Mouse (Mus musculus): ENCODE measurements around the gene Gm10322.
A peak's percentile ranks its signal among the peaks of the same experiment; 100 is the strongest.

Gene Gm10322

DNA sequence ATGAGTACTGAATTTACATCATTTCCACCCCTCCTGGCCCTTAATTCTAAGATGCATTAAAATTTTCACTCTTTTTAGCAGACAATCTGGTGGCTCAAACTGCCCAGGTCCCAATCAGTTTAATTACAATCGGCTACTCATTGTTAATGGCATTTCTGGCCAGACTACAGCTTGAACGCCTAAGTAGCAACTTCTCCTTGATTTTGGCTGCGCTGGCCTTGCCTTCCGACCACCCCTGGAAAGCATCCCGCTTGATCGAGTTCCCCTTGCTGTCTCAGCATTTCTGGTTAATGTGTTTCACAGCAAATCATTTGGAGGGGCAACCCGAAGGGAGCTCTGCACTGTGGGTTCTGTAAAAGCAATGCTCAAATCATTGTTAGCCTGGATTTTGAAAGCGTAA lies 13.8 kb upstream of the Gm10322 start:
- no peak for ATAC-seq (ENCODE audit: low TSS enrichment)

DNA sequence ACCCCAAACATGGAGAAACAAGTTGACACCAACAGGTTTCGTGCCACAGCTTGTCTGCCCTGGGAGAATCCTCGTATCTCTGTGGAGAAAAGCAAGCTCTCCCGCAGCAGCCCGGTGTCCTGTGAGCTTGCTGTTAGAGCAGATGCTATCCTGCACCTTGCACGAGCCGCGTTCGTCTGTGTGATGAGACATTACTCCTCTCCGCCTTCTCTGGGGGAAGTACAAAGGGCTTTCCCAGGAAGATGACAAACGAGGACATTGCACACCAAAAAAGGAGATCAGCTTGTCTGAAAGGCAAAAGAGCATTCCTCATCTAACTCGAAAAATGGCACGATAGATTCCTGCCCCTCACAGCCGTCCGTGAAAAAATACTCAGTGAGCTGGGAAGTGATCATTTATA lies 13.0 kb upstream of the Gm10322 start:
- ATAC-seq (ENCODE audit: low TSS enrichment) = peak; percentile 82

DNA sequence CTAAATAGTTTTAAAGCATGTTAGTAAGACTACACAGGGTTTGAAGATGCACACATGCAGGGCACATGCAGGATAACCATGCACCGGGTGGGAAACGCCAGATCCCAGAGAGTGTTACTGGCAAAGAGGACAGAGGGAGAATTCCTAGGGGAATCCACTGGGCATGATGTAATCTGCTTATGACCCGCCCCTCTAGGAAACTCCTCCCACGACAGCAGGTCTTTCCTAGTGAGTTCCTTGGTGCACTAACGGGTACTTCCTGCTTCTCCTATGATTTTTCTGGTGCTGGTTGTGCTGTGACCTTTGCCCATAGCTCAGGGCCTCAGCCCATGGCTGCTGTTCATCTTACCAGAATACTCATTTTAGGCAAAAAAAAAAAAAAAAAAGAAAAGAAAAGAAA lies 12.0 kb upstream of the Gm10322 start:
- no peak for ATAC-seq (ENCODE audit: low TSS enrichment)

DNA sequence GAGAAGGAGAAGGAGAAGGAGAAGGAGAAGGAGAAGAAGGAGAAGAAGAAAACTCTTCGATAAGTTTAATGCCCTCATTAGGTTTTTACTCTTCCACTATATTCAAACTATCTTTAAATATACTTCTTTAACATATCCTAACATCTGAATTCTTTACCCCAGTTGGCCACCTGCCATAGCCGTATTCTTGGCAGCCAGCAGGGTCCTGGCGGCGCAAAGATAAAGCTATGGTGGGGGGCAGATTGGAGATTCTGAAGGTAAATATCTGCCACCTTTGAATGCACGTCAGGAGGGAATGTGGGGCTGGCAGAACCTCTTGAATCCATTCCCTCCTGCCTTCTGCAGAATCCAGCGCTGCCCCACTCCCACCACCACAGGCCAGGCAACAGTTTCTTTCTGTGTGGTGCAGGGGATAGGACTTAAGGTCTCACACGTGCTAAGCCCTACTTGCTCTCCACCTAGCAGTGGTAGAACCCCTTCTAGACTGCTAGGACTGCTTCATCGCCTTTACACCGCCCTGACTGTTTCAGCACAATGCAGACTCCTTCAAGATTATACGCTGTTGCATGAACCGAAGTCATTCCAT lies 10.9 kb upstream of the Gm10322 start:
- no peak for ATAC-seq (ENCODE audit: low TSS enrichment)

DNA sequence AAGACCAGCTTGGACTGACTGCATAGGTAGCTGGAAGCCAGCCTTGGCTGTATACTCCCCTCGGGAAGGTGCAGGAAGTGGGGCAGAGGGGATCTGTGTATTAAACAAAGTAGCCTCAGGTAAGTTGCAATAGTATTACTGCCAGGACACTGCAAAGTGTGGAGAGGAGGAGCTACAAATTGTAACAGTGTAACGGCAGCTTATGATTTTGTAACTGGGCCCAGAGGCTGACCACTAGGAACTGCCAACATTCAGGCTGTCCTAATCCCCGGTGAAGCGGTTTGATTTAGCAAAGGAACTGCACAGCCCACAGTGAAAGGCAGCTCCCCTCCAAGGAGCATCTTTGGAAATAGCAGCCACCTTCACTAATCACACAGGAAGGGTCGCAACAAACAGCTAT lies 2.6 kb upstream of the Gm10322 start:
- no peak for ATAC-seq (ENCODE audit: low TSS enrichment)

DNA sequence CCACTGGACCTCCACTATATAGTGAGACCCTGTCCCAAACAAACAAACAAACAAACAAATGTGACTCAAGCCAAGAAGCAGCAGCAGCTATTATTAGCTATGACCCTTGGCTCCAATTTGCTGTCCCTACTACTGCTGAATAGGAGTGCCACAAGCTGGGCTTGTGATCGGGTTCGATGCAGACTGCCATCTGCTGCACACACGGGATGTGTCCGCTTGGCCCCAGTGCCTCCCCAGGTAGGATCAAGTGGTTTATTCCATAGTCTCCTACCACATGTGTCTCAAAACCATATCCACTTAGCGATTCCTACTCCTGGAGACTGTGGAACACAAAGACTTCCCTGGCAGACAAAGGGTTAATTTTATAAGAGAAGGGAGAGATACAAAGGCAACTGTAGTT lies 1.7 kb upstream of the Gm10322 start:
- ATAC-seq (ENCODE audit: low TSS enrichment) = no peak

DNA sequence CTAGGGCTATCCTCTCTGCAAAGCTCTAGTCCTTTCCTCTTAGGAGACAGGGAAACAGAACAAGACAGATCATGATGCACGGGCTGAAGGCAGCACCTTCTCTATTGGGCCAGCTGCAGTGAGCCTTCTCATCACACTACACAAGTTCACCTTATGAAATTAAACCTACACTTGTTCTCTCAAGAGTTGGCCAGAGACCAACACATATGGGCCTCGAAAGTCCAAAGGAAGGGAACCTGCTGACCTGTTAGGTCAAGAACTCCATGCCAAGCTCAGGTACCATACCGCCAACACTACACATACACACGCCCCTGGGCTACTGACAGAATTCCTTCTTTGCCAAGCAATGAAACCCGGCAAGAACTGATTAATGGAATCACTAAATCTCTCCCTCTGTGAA lies 452 bp upstream of the Gm10322 start:
- ATAC-seq (ENCODE audit: low TSS enrichment) = no peak

DNA sequence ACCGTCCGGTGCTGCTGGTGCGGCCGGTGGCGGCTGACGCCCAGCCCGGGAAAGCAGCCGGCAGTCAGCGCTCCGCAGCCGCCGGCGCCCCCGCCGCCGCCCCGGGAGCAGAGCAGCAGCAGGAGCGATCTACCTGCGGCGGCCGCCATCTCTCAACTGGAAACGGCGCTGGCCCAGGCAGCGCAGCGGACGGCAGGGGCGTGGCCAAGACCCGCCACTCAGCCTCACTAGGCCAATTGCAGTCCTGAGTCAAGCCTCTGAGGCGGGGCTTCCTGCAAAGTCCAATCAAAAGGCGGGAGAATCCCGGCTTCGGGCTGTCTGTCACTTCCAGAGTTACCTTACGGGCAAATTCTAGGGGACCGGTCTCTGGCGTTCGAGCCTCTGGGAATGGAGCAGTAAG lies 659 bp downstream of the Gm10322 start, which contains the start of gene Mcu:
Gene Mcu, minus strand, starts transcription at position 171 of the 400 bp plus-strand sequence.
- peak; percentile 94 for ATAC-seq (ENCODE audit: low TSS enrichment)

DNA sequence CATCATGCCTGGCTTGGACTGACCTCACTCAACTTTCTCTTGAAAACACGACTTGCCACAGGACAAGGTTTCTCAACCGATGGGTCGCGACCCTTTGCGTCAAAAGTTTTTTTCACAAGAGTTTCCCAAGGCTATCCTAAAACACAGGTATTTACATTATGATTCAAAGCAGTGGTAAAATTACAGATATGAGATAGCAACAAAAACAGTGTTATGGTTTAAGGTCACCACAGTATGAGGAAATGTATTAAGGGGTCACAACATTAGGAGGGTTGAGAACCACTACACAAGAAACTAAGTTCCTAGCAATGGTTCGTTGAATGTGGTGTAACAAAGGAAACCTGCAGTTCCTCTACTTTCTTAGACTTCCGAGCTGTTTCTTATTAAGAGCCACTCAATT lies 1.9 kb downstream of the Gm10322 start:
- ATAC-seq (ENCODE audit: low TSS enrichment) = no peak

DNA sequence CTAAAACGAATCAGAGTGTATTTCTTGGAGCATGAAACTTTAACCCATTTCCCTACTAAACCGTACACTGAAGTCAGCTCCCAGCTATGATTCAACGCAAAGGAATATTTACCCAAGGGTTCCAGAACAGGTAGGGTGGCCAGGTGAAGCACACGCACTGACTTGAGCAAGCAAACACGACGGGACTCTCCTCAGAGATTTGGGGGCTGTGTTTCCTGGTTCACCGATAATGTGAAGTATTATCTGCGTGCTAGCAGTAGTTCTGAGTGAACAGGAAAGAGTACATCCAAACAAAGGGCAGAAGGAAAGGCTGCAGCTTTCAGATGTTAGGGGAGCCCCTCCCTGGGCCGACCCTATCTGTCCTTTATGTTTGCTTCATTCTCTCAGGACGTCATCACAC lies 5.5 kb downstream of the Gm10322 start:
- no peak for ATAC-seq (ENCODE audit: low TSS enrichment)

DNA sequence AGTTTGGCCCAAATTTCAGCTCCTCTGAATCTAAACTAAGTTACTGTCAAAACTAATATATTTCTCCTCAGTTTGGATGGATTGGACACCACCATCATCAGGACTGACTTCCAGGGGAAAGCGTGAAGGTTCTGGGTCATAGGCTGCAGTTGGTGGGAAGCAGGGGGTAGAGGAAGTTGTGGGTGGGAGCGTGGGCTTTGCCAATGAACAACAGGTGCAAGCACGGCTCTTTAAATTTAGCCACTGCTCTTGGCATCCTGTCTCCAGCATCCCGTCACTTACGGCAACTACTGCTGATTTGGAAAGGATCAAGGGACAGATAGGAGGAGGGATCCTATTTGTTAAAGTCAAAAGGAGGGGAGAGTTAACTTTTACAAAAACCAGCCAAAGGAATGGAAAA lies 7.6 kb downstream of the Gm10322 start:
- ATAC-seq (ENCODE audit: low TSS enrichment) = no peak

DNA sequence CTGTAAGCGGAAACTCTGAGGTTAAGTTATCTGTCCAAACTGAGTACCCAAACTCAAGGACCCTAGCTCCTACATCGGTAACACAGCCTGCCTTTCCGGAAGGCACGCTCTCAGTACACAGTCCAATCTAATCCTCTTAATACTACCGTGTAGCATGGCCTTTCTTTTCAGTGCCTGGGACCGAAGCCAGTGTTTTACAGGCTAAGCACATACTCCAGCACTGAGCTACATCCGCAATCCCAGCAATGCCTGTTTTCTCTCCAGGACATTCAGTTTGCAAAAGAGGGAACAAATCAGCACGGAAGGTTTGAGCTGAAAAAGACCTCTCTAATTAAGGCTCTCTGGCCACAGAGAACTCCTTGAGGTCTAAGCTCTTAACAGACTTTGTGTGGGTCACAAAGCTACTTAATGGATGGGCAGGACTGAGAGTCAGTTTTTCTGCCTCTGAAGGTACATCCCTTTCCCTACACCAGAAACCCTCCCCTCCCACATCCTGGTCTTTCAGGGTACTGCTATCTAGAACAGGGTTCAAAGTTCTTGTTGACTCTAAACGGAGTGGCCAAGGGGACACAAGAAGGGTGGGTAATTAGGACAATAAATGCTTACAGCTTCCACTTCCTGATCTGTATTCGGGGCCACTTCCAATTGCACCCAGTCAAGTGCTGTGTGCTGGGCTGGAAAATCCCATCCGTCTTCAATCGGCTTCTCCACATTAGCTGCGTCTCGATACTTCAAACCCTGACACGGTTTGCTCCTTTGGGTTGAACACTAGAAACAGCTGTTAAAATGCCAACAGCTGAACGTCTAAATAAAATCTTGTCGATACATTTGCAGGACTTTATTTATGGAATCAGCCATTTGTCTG lies 13.0 kb downstream of the Gm10322 start:
- ATAC-seq (ENCODE audit: low TSS enrichment) = peak; percentile 31; the same call in 1 of the 2 replicates

DNA sequence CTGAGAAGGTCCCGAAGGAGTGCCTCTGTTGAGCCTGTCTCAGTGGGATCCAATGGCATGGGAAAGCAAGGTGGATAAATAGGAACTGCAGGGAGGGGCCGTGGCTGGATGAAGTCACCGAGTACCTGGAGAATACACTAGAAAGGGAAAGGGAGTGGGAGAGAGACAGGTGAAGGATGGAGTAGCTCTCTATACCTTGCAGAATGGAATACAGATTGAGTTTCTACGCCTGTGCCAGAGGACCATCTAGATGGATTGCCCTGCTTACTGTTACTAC lies 13.6 kb downstream of the Gm10322 start:
- ATAC-seq (ENCODE audit: low TSS enrichment) = no peak

DNA sequence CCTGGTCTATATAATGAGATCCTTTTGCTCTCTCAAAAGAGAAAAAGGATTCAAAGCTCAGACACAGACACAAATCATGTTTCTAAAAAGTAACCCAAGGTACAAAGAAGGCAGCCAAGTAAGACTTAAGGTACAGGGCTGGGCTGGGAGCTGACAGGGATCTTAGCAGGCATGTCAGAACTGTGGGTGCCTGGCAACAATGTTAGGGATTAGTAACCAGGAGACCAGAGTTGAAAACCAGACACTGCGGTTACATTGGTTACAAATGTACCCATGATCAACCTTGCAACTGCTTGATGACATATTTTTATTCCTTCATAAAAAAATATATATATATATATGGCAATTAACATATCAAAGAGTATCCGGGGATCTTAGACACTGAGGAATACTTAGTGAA lies 20.2 kb downstream of the Gm10322 start:
- no peak for ATAC-seq (ENCODE audit: low TSS enrichment)

DNA sequence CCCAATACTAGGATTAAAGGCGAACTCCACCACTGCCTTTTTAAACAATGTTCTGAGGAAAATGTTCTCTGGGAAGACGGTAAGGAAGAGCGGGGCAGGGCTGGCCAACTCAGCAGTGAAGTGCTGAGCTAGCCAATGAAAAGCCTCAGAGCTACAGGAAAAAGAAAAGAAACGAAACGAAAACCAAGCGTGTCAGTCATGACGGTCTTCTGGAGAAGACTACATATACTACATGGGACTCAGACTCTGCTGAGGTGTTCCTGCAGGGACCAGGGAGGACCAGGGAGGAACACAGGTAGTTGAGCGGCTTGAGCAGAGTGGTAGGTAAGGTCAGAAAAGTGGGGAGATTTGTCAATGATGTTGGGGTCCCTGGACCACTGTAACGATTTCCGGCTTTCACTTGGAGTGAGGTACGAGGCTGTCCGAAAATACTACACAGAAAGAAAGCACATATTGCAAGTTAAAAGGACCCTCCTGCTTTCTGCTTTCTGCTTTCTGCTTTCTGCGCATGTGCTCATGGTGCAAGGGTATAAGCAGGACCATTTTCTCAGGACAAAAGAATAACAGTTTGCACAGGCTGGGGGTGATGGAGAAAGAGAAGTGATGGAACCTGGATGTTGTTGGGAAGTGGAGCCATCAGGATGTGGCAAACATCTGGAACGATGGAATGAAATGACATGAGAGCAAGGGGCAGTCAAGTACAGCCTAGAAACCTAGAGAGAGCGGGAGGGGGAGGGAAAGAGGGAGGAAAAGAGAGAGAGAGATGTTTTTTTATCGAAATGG lies 21.1 kb downstream of the Gm10322 start:
- peak; percentile 69 for ATAC-seq (ENCODE audit: low TSS enrichment)

DNA sequence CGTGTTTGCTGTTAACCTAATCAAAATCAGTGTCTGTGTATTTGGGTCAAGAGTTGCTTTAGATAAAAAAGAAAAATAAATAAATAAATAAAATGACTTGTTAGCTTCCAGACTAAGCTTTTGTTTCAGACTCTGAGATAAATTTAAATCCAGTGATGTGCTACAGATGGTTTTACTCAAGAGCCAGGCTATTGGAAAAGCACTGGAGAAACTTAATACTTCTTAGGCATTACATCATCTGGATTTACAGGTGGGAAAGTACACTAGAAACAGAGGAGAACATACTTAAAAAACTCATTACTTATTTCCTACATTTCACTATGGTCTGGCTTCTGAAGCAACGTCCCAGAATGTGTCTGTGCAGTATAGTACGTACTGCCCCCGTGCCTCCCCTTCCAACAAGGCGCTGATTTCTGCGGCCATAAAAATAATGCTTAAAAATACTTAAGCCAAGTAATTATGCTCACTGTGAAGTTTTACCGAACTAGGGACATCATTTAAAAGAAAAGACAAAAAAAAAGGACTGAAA lies 21.8 kb downstream of the Gm10322 start:
- no peak for ATAC-seq (ENCODE audit: low TSS enrichment)

DNA sequence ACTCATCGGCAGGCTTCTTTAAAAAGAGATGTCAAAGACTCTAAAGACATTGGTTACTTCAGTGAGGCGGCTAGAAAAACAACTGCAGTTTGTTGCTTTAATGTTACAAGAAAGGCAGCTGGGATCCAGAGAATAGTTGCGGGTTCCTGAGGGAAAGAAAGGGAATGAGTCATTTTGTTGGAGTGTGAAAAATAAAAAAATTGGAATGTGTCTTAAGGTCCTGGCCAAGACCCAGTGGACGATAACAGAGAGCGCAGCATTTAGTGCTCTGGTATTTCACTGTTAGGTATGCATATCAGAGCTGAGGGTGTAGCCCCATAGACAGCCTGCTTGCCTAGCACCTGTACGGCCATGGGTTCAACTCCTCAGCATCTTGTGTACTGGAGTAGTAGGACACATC lies 22.7 kb downstream of the Gm10322 start:
- ATAC-seq (ENCODE audit: low TSS enrichment) = no peak

DNA sequence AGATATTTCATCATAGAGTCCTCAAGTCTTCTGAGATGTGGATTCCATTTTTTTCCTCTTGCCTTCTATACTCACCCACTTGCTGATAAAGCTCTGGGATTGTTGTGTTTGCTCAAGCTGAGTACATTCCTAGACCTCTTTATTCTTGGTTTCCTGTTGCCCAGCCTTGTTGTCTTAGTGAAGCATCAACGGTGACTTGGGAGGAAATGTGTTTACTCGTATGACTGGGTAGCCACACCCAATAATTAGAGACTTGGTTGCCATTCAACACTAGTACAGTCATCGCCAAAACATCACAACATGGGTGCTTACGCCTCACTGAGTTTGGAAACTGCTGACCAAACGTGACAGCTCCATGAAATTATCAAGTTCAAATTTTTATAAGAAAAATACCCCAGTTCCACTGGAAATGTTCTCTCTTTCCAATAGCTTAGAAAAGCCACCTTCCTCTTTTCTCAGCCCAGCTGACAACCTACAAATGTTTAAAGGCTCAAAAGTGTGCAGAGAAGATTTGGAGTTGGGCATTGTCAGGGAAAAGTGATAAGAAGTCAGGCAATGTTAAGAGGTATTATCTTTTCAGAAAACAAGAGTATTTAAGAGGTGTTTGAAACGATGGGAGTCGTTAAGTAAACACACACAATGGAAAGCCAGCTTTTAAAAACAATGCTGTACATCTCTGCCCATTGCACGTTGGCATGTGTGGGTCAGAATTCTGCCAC lies 27.0 kb downstream of the Gm10322 start:
- no peak for ATAC-seq (ENCODE audit: low TSS enrichment)

DNA sequence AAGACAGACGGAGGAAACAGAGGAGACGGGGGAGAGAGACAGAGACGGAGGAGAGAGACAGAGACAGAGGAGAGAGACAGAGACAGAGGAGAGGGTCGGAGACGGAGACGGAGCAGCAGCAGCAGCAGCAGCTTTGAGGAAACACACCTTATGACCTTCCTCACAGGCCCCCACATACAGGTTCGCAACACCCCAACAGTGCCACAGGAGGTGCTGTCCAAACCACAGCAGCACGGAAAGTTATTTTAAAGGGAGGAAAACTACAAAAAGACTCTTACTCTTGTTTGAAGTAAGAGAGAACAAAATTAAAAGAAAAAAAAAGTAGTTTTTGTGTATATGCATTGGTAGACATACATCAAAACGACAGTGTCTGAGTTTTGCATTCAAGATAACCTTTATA lies 27.8 kb downstream of the Gm10322 start:
- ATAC-seq (ENCODE audit: low TSS enrichment) = no peak

DNA sequence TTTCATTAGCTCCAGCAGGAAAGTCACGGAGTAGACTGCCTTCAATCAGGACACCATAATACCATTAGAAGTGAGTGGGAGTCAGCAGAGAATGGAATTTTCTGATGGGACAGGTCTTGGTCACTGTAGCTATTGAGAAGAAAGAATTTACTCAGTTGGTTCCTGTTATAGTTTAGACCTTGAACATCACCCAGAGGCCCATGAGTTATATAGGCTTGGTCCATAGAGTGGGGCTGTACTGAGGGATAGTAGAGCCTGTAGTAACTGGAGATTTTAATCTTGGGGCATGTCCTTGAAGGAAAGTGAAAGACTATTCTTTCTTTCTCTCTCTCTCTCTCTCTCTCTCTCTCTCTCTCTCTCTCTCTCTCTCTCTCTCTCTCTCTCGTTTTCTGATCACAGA lies 28.8 kb downstream of the Gm10322 start:
- ATAC-seq (ENCODE audit: low TSS enrichment) = no peak

DNA sequence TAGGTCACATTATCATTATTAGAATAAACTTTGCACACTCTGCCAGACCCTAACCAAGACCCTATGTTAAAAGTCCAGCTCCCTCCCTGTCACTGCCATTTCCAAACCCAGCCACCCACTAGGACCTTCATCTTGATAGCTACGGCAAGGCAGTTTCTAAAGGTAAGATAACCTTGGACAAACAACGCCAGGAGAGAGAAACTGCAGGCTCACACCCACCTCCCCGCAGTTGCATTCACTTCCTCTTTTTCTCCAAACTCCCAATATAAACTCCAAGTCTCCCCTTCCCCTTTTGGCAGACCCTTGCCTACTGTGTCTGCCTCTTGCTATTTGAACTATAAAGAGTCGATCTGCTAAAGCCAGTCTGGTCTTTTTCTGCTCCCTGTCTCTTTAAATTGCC lies 29.3 kb downstream of the Gm10322 start:
- ATAC-seq (ENCODE audit: low TSS enrichment) = no peak

DNA sequence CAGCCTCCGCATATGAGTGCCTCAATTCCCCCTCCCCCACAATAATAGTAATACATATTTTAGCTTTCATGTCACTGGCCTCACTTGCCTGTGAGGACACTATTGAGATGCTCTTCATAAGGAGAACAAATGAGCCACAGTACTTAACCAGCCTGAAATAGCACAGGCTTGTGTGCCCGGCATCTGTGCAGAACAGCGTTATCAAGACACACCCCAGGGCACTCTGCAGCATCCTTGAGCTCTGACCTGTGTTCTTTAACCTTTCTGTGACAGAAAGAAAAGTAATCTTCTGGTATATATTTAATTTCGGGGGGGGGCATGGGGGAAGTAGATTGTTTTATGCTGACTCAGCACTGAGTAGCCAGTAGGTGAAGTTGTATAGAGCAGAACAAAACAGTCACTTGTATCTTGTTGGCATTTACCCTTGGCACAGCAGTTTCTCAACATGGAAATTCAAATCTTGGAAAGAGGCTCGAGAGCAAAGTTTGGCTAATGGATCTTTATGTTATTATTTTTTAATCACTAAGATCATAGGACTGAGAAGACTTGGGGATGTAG lies 31.0 kb downstream of the Gm10322 start:
- no peak for ATAC-seq (ENCODE audit: low TSS enrichment)
